Mouse (Mus musculus) layer of hippocampus, postnatal 25 days (tissue): ENCODE data around the gene Arl6ip5. TPM values are rescaled to one million over a fixed set of nuclear protein-coding genes. Genes with fewer than 3 reads are reported as not detected.
A peak's percentile ranks its signal among the peaks of the same experiment; 100 is the strongest.

Experiments used
- DNase-seq, 2 experiments: peaks; one replicate each; pipeline ENCODE4 v3.0.0; 2022; ENCODE audit warnings: mixed read lengths in 2 of 2, low spot score in 1 of 2; ENCODE audit errors: extremely low spot score in 1 of 2
- total RNA-seq, 2 experiments: library from RNA; stranded (reverse); gene quantifications; 2 replicates each; pipeline ENCODE4 v1.2.3; 2021

Arl6ip5 gene
- total RNA-seq, 2 experiments from 2014 or later: 180 to 192 TPM

DNA sequence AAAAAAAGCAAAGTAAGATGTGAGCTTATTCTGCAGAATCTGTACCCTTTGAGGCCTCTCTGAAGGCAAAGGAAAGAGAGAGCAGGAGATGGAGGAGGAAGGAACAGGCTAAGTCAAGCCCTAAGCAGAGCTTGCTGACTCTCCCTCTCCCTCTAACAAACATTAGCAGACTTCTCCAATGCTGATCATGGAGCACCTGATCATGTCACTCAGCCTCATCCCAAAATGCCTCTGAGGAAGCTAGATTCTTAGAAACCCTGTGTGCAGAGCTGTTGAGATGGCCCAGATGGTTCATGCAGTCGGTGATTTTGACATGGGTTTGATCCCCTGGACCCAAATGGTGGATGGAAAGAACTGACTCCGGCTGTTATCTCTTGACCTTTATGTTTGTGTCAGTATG is 56.6 kb downstream of the Arl6ip5 start:
- DNase-seq: no peak

DNA sequence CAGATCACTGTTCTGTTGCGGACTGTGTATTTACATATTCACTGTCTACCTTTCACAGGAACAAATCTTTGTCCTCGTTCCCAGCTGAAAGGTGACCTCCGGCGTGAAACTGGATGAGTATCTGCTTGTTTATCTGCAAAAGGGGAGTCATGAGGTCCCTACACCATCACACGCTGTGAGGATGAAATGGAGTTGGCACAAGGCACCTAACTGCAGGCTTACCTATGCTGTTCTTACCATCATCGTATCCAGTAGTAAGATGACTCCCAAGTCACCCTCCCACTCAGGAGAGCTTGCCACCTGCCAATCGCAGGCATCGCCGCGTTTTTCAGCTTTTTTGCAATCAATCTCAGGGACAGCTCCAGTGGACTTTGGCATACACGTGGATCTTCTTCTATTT is 59.1 kb downstream of the Arl6ip5 start:
- no peak for DNase-seq

DNA sequence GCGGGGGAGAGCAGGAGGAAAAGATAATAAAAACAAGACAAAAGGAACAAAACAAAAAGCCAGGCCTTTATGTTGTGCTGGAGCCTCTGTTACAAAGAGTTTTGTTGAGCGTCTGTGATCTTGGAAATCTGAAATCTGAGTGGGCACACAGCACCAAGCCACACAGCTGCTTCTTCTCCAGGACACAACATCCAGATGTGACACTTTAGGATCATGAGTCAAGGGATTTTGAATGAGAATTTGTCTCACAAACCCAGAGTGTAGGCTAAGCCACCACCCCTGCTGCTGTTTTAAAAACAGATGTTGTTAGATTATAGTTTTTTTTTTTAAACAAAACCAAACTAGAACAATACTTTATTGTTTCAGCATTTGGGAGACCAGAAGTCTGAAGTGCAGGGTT is 61.9 kb downstream of the Arl6ip5 start:
- DNase-seq: no peak

DNA sequence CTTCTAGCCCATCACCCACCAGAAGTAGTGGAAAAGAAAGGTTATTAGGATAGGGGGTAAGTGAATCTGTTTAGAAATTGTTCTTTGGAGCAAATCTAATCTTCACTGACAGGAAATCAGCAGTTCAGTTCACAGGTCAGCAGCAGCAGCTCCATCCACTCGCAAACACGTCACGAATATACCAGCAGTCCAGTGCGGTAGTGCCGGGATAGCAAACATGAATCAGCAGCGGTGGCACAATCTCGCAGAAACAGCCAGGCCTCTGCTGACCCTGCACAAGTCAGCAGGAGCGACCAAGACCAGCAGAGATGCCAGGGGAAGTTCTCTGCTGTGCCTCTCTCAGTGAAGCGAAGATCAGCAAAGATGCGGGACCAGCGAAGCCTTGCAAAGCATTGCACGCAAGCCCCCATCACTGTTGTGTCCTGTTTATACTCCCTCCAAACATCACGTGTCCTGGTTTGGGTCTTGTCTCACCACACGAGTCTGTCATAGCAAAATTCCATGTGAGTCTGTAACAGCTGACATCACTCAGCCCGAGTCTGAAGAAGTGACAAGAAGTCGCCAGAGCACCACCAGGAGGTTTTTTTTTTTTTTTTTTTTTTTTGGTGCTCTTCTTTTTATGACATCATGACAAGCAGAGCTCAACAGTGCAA is 62.7 kb downstream of the Arl6ip5 start:
- no peak for DNase-seq

DNA sequence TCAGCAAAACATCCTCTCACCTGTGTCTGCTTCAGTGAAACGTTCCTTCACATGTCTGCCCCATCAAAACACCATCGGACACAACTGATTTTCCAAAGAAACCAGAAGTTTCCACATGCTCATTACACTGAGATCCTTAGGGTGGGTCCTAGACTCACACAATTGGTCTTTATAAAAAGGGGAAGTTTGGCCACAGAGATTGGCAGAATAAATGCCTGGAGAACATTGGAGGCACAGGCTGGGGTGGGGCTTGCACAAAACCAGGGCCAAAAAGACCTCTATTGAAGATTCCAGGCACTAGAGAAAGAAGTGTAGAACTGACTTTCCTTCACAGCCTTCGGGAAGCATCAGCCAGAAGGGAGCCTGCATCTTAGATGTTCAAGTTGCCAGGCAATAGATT is 63.3 kb downstream of the Arl6ip5 start:
- DNase-seq: no peak

DNA sequence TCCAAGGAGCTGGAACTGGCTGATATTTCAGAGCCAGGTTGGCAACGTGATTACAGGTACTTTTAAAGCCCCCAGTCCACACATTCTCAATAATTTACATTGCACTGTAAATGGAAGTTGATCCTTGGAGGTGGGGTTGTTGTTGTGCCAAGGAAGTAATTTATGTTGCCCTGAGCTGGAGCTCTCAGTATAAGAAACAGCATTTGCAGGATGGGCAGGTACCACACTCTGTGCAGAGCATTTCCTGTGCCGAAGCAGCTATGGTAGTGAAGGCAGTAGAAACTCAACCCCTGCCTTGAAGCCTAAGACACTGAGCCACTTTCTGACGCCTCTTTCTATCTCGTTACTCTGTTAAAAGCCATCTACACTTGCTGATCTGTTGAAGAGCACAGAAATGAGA is 65.3 kb downstream of the Arl6ip5 start:
- DNase-seq: no peak

DNA sequence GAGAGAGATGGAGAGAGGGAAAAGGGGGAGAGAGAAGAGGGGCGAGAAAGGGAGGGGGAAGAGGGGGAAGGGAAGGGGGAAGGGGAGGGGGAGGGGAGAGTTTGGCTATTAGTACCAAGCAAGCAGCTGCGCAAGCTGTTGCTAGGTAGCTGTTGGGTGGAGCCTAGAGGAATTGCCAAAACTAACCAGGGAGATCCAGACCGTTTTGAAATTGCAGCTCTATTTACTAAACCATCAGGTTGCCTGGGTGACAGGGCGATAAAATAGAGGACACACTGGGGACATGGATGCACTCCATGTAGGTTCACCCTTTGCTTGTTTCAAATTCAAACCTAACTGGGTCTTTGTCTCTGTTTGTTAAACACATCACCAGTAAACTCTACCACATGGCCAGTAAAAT is 65.9 kb downstream of the Arl6ip5 start:
- no peak for DNase-seq

DNA sequence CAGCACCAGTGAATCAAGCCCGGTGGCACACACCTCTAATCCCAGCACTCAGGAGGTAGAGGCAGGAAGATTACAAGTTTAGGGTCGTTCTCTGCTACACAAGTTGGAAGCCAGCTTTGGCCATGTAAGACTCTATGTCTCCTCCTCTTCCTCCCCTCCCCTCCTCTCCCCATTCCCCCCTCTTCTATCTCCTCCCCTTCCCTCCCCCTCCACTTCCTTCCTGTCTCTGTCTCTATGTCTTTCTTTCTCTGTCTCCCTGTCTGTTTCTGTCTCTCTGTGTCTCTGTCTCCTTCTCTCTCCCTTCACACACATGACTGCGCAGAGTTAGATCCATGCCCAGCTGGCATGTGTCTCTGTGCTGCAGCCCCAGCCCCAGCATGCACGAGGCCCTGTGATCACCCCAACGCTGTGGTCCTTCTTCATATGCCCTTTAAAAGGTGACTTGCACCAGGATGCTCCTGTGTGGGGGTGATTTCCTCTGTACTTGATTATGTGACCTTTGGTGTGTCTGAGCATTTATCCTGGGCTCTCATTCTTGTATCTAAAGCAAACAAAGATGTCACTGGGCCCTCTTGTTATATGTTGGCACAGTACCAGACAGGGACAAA is 66.5 kb downstream of the Arl6ip5 start:
- no peak for DNase-seq

DNA sequence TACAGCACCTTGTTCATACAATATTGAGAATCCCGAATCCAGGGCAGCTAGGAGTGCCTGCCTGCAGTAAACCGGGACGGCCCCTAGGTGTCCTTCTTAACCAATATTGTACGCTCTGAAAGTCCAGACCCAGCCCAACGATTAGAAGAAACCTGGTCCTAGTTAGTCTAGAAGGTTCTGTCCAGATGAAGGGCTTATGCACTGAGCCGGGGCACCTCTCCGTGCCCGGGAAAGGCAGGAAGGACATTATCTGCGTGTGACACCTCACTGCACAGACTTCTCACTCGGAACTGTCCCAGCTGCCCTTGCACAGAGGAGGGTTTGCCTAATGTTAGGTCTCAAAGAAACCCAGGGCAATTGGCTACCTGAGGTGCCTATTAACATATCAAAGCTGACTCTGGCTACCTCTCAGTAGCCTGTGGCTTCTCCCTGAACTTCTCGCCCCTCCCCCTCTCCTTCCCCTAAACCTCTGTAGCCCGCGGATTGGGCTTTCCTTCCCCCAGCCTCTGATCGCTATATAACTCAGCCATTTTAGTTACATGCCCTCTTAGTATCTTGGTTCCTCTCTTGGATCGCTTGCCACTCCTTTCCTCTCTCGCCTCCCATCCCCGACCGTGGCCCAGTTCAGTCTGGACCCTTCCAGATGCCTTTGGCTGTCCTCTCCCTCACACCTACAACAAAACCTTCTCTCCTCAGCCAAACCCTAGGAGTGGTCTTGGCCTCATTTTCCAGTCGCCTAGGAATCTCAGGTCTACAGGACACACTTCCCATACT is 67.7 kb downstream of the Arl6ip5 start:
- DNase-seq: peak; percentile 71 to 78

DNA sequence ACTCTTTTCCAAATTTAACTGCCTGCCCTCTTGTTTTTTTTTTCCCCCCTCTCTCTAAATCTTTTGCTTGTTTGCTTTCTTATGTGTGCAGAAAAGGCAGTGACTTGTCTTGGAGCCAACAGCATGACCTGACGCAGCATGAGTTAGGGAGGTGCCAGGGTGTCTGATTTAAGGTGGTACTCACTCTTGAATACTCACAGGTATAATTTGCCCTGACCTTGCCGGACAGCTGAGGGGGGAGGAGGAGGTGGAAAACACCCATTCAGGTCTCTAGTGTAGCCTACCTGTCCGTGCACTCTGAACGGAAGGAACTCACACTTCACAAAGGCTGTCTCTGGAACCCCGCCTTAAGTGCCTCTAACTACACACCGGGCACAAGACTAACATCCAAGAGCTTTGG is 68.4 kb downstream of the Arl6ip5 start:
- DNase-seq: no peak

Other genes with a start within 250 kb of the Arl6ip5 start
- under 1 TPM; 0.12 to 0.30 TPM for gene Fam19a4, start 150.3 kb upstream of the Arl6ip5 start, total RNA-seq
- 10 to 100 TPM; 23.5 to 27.1 TPM for gene Eogt, start 61.5 kb upstream of the Arl6ip5 start, total RNA-seq
- 10 to 100 TPM; 52.0 to 53.2 TPM for gene Tmf1, start 31.6 kb upstream of the Arl6ip5 start, total RNA-seq
- 10 to 100 TPM; 70.4 to 71.5 TPM for gene Uba3, start 5.0 kb upstream of the Arl6ip5 start, total RNA-seq
- not detected for gene Lmod3, start 42.1 kb downstream of the Arl6ip5 start, total RNA-seq